Mouse (Mus musculus) lung, adult 2 months (tissue): ENCODE data around the gene Ifih1.

Experiments used
- CTCF ChIP-seq: fragments of 200-500 bp; IDR thresholded peaks from 2 replicates; pipeline ENCODE4 v1.5.1; 2011; ENCODE audit warnings: mild to moderate bottlenecking, low read length, control low read depth; ENCODE audit not compliant: insufficient read depth
- POLR2A ChIP-seq: fragments of 200-500 bp; IDR thresholded peaks from 2 replicates; pipeline ENCODE4 v1.6.1; 2011; ENCODE audit warnings: low read depth, mild to moderate bottlenecking, control low read depth, low read length, borderline replicate concordance; ENCODE audit errors: extremely low read depth

DNA sequence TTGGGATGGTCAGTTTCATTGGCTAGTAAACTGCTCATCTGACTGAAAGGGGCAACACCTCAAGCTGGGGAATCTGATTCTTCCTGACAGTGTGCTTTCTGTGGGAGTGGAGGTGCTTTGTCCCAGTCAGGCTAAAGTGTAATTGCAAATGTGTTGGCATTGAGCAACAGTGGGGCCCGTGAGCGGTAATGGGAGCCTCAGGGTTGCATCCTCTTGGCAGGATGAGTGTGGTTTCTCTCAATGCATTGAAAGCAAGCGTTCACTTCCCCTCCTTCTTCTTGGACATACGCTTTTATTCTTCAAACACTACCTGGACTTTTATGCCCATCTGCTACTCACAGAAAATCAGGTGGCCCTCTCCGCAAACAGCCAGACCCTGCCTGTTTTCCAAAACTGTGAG, 26.7 kb upstream of the Ifih1 start:
- TF ChIP-seq CTCF: no peak
- TF ChIP-seq POLR2A: no peak
